Mouse (Mus musculus): ENCODE data around the gene Mug1.
"Not testable (repeated sequence)": the region's sequence is repeated elsewhere in the genome, so short reads cannot be mapped to it uniquely, and the experiment has no call there.

The Mug1 gene

DNA sequence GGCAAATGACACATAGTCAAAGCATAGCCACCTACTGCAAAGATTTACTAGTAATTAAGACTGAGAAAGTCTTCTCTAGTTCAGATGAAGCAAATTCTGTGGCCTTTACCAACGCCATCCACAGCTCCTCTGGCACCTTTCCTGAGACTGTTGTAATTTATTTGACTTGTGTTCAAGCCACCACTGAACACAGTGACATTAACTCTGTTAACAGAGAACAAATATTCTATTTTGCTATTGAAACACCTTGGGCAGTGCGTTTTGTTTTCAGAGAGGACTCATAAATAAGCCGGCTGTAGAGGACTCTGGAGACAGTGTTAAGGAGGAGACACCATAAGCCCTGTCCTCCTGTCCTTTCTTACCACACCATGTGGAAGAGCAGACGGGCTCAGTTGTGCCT, at the start of gene Mug1:
Mug1 (plus strand) TSS at position 271 of the 400 bp plus-strand sequence.
- DNase-seq (ENCODE audit: low spot score): not testable (repeated sequence)

DNA sequence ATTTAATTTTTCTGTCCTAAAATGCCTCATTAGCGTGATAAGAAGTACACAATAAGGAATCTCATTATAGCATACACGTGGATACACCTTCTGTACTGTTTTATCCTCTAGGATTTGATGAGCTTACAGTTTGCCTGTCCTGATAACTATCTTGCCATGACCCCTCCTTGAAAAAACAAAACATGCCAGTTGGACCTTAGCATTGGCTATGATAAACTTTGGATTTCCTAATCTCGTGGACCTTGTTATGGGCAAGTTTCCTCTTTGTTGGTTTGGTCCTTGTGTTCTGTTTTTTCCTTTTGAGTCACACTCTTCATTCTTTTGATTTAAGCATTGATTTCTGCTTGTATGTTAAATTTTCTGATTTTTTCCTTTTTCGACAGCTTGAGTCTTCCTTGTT, 10.3 kb upstream of the Mug1 start:
- DNase-seq (ENCODE audit: low spot score): no peak

DNA sequence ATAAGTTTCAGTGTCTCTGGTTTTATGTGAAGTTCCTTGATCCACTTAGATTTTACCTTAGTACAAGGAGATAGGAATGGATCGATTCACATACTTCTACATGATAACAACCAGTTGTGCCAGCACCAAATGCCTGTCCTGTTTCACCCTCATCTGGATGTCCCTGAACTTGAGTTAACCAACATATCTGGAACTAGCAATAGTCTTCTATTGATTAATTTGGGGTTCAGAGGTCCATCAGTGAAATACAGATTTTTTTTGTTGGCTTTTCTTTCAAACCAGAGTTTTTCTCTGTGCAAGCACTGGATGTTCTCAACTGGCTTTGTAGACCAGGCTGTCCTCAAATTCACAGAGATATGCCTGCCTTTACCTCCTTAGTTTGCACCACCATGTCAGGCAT, 2.0 kb upstream of the Mug1 start:
- DNase-seq (ENCODE audit: low spot score): no peak

DNA sequence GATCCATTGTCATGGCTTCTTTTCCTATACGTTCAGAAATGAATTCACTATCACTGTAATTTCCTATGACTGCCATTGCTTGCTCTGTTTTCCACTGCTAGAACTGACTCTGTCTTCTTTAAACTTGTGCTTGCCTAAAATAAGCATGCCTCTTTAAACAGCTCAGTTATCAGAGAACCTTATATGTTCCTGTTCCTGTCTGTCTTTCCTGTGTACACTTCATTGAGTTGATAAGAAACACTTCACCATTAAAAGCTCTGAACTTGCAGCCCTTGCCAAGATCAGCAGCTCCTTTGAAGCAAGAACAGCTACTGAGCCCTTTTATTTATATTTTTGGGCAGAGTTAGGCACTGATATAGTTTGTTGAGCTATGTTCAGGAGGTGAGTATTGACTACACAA, 10.0 kb downstream of the Mug1 start:
- DNase-seq (ENCODE audit: low spot score): no peak

Measured in testis, postnatal 10 days (tissue).